Comparison of ENCODE assay signal across 14 mouse cellular contexts in genomic region chr5:148895034-148895433, GRCm38 (mm10). TPM values are rescaled to one million over a fixed set of nuclear protein-coding genes. Genes with fewer than 3 reads are reported as not detected.
DNase-seq lines count a peak whose midpoint lies in the region; ATAC-seq and TF ChIP-seq lines count a peak whose summit lies in the region.
"Had no signal": no experiment of that assay in that cellular context is flagged by ENCODE, and none has a peak within 500 bp of the region (broad histone marks: within the 10 kb centered on the region; RNA-seq: fewer than 3 reads in every experiment).

No protein-coding gene starts in this region.

- TF ChIP-seq EP300 in CH12.LX (IDR thresholded peaks at IDR 0.05; ENCODE audit: low read length) = no peak

- no peaks in the 10 kb centered on the region for H3K9me3 ChIP-seq in intestine, embryonic 15.5 days
- H3K9me3 ChIP-seq in intestine, postnatal 0 days (ENCODE audit: control insufficient read depth) = no peaks in the 10 kb centered on the region
- peaks cover 5% of the 10 kb centered on the region for H3K9me3 ChIP-seq in CH12.LX (replicated peaks; ENCODE audit: low read length)
- H3K9me3 ChIP-seq in forebrain, embryonic 13.5 days (replicated peaks) = no peaks in the 10 kb centered on the region
- H3K9me3 ChIP-seq: neural tube, embryonic 15.5 days had no signal

- no peak overlapping the region for H3K27ac ChIP-seq in intestine, embryonic 15.5 days
- no peak overlapping the region for H3K27ac ChIP-seq in intestine, postnatal 0 days (ENCODE audit: low read depth, low read length)
- H3K27ac ChIP-seq in CH12.LX (ENCODE audit: insufficient read depth, low read depth) = peak overlapping the region; percentile 28; the same call in 1 of the 2 replicates
- H3K27ac ChIP-seq in forebrain, embryonic 13.5 days = no peak overlapping the region; the same call in 1 of the 2 replicates
- H3K27ac ChIP-seq: gastrocnemius, adult 2 months; heart, adult 2 months; hindbrain, postnatal 0 days; neural tube, embryonic 15.5 days had no signal

- TF ChIP-seq RAD21 in CH12.LX (IDR thresholded peaks at IDR 0.05; ENCODE audit: low read depth, low read length) = no peak

- H3K9ac ChIP-seq in intestine, embryonic 15.5 days = no peak overlapping the region
- no peak overlapping the region for H3K9ac ChIP-seq in intestine, postnatal 0 days (ENCODE audit: low read depth, low read length)
- no peak overlapping the region for H3K9ac ChIP-seq in CH12.LX (ENCODE audit: insufficient read depth, low read depth)
- peak overlapping the region; percentile 31 for H3K9ac ChIP-seq in forebrain, embryonic 13.5 days
- H3K9ac ChIP-seq: neural tube, embryonic 15.5 days had no signal

- 0 out of 2 replicates have a peak, but pooled peaks cover 4% of the 10 kb centered on the region for H3K4me1 ChIP-seq in intestine, embryonic 15.5 days (replicated peaks)
- no peaks in the 10 kb centered on the region for H3K4me1 ChIP-seq in intestine, postnatal 0 days (replicated peaks; ENCODE audit: control insufficient read depth, insufficient read depth, low read length)
- H3K4me1 ChIP-seq in CH12.LX (ENCODE audit: control insufficient read depth in 1 of 2, insufficient read depth in 2 of 2) = peaks cover 16 to 31% of the 10 kb centered on the region in 2 experiments
- H3K4me1 ChIP-seq in forebrain, embryonic 13.5 days = peaks cover 27% of the 10 kb centered on the region

- 54% methylated on average over 5 of the region's 5 CpGs for WGBS in intestine, embryonic 15.5 days
- 60% methylated on average over 5 of the region's 5 CpGs for WGBS in intestine, postnatal 0 days
- 25% methylated on average over 5 of the region's 5 CpGs for WGBS in forebrain, embryonic 13.5 days

- no peak overlapping the region for H3K4me3 ChIP-seq in intestine, embryonic 15.5 days (replicated peaks)
- H3K4me3 ChIP-seq in intestine, postnatal 0 days (ENCODE audit: low read depth, low read length) = no peak overlapping the region
- H3K4me3 ChIP-seq in CH12.LX (replicated peaks in 1 of 3; ENCODE audit: low read depth in 2 of 3, low read length in 2 of 3, poor library complexity in 1 of 3) = no peak overlapping the region
- no peak overlapping the region for H3K4me3 ChIP-seq in forebrain, embryonic 13.5 days
- H3K4me3 ChIP-seq: gastrocnemius, adult 2 months; heart, adult 2 months; neural tube, embryonic 15.5 days had no signal

- no peak for TF ChIP-seq CTCF in intestine, postnatal 0 days (IDR thresholded peaks at IDR 0.05; ENCODE audit: low read depth)
- TF ChIP-seq CTCF in CH12.LX (conservative IDR thresholded peaks at IDR 0.05 in 1 of 2, IDR thresholded peaks at IDR 0.05 in 1 of 2; ENCODE audit: low read depth in 2 of 2, low read length in 2 of 2) = no peak

- peaks cover 16% of the 10 kb centered on the region for H3K36me3 ChIP-seq in intestine, embryonic 15.5 days
- H3K36me3 ChIP-seq in intestine, postnatal 0 days (ENCODE audit: control insufficient read depth, insufficient read depth) = peaks cover 21% of the 10 kb centered on the region
- peaks cover 15 to 39% of the 10 kb centered on the region in 2 experiments for H3K36me3 ChIP-seq in CH12.LX (replicated peaks in 1 of 2; ENCODE audit: control insufficient read depth in 1 of 2, insufficient read depth in 1 of 2, low read length in 1 of 2)
- H3K36me3 ChIP-seq in forebrain, embryonic 13.5 days (ENCODE audit: poor library complexity, severe bottlenecking) = peaks cover 49% of the 10 kb centered on the region

- DNase-seq in CH12.LX (ENCODE audit: extremely low read depth) = peak; percentile 12
- peak; percentile 28 for DNase-seq in kidney, postnatal 10 days
- DNase-seq in heart, postnatal 4 days = no peak
- no peak for DNase-seq in T-cell, adult 2 months (ENCODE audit: low spot score)
- no peak for DNase-seq in left cerebral cortex, adult 9 months (ENCODE audit: low spot score in 2 of 2)
- DNase-seq: cerebellum, adult 11-12 months; gastrocnemius, adult 2 months; heart, adult 2 months; lung, adult 2 months had no signal

- peak; percentile 76; the same call in 1 of the 2 replicates for ATAC-seq in intestine, embryonic 15.5 days
- no peak for ATAC-seq in intestine, postnatal 0 days
- ATAC-seq in forebrain, embryonic 13.5 days = no peak
- ATAC-seq: hindbrain, postnatal 0 days had no signal

- no peak overlapping the region for H3K4me2 ChIP-seq in intestine, embryonic 15.5 days (replicated peaks)
- no peak overlapping the region for H3K4me2 ChIP-seq in intestine, postnatal 0 days (replicated peaks; ENCODE audit: low read depth)
- H3K4me2 ChIP-seq in CH12.LX (ENCODE audit: insufficient read depth, low read depth, poor library complexity, severe bottlenecking) = no peak overlapping the region; the same call in 1 of the 2 replicates
- no peak overlapping the region for H3K4me2 ChIP-seq in forebrain, embryonic 13.5 days
- H3K4me2 ChIP-seq: neural tube, embryonic 15.5 days had no signal

- dilution Hi-C loops in CH12.LX (cut with MboI; ENCODE audit: extremely low pct_ligation_motif_present, extremely low pct_unique_long_range_greater_than_20kb, low sequenced_read_pairs) = no loop called here

- TF ChIP-seq POLR2A in CH12.LX (IDR thresholded peaks at IDR 0.05; ENCODE audit: low read depth, low read length) = no peak

- no peaks in the 10 kb centered on the region for H3K27me3 ChIP-seq in intestine, embryonic 15.5 days (replicated peaks)
- no peaks in the 10 kb centered on the region for H3K27me3 ChIP-seq in intestine, postnatal 0 days (replicated peaks; ENCODE audit: control insufficient read depth, insufficient read depth, low read length)
- no peaks in the 10 kb centered on the region for H3K27me3 ChIP-seq in CH12.LX (replicated peaks)
- H3K27me3 ChIP-seq in forebrain, embryonic 13.5 days = no peaks in the 10 kb centered on the region
- H3K27me3 ChIP-seq: neural tube, embryonic 15.5 days had no signal

- in situ Hi-C loops in CH12.LX (cut with MboI; ENCODE audit: low pct_ligation_motif_present, low pct_unique_long_range_greater_than_20kb, low sequenced_read_pairs) = no loop called here

- H3K79me2 ChIP-seq in CH12.LX (replicated peaks; ENCODE audit: control insufficient read depth, extremely low read depth, insufficient read depth, poor library complexity, severe bottlenecking) = no peaks in the 10 kb centered on the region

TF ChIP-seq in CH12.LX, 34 proteins besides CTCF, POLR2A, EP300 and RAD21:
- peak; percentile 18; the same call in 1 of the 2 replicates for TF ChIP-seq MEF2A (IDR thresholded peaks at IDR 0.05; ENCODE audit: borderline replicate concordance, low read depth, low read length)
- no peak for TF ChIP-seq USF2 (conservative IDR thresholded peaks at IDR 0.05; ENCODE audit: low read depth, low read length)

RNA-seq across cellular contexts. Expression of gene Katnal1, which starts 34.1 kb away (rescaled TPM):
- 8.1 and 9.5 TPM in 2 replicates for polyA plus RNA-seq in intestine, embryonic 15.5 days (2015; fragmentation: Nextera tagmentation; extraction: Ambion mirVana)
- 2.7 and 2.9 TPM in 2 replicates for polyA plus RNA-seq in intestine, postnatal 0 days (2015; fragmentation: Nextera tagmentation; extraction: Ambion mirVana)
- total RNA-seq in CH12.LX (2012; rRNA removed) (4.6 and 7.0 TPM in 2 replicates), CH12.LX (2014; rRNA removed) (3.2 and 3.6 TPM in 2 replicates)
- 2.2 and 2.8 TPM in 2 replicates for polyA plus RNA-seq in CH12.LX (2012; ENCODE audit: insufficient read length, low read depth)
- 31.6 and 38.5 TPM in 2 replicates for polyA plus RNA-seq in forebrain, embryonic 13.5 days (2015; fragmentation: Nextera tagmentation; extraction: Ambion mirVana)
- total RNA-seq in heart, postnatal 4 days (2021) = 10 to 100 TPM in 1 of 2 experiments, 1 to 10 TPM in 1; 9.6 to 11.0 TPM

Comparison
In these comparisons a context has a peak if more than half of its experiments do, and no peak if none do; other contexts are left out.
1. DNase-seq: peak in CH12.LX (single experiment) and kidney, postnatal 10 days (single experiment); none in heart, postnatal 4 days (single experiment), T-cell, adult 2 months (single experiment) and left cerebral cortex, adult 9 months (0 of 2).